Mouse (Mus musculus): ENCODE measurements around the gene Zfp1.
A peak's percentile ranks its signal among the peaks of the same experiment; 100 is the strongest.

The Zfp1 gene

GRCm38 (mm10) chr8:111678111-111678510 is 34.9 kb downstream of the Zfp1 start:
- peak; percentile 58 for DNase-seq

- no peak for DNase-seq
Measured at GRCm38 (mm10) chr8:111678848-111679247, 35.6 kb downstream of the Zfp1 start.

GRCm38 (mm10) chr8:111680423-111681028 is 37.3 kb downstream of the Zfp1 start:
- DNase-seq, result no peak

- no peak for DNase-seq
Measured at GRCm38 (mm10) chr8:111681153-111681552, 38.0 kb downstream of the Zfp1 start.

- DNase-seq, result no peak
Measured at GRCm38 (mm10) chr8:111682521-111682920, 39.3 kb downstream of the Zfp1 start.

- no peak for DNase-seq
Measured at GRCm38 (mm10) chr8:111686881-111687280, 43.7 kb downstream of the Zfp1 start.

GRCm38 (mm10) chr8:111690960-111691445 is 47.8 kb downstream of the Zfp1 start, which contains the start of gene Ctrb1:
Gene Ctrb1 (minus strand): TSS chr8:111691010.
- no peak for DNase-seq

GRCm38 (mm10) chr8:111693261-111693741 is 50.1 kb downstream of the Zfp1 start:
- no peak for DNase-seq

- no peak for DNase-seq
Measured at GRCm38 (mm10) chr8:111695441-111695840, 52.2 kb downstream of the Zfp1 start.

GRCm38 (mm10) chr8:111697655-111698054 is 54.5 kb downstream of the Zfp1 start:
- no peak for DNase-seq

- DNase-seq, result no peak
Measured at GRCm38 (mm10) chr8:111699035-111699434, 55.8 kb downstream of the Zfp1 start.

GRCm38 (mm10) chr8:111700201-111700600 is 57.0 kb downstream of the Zfp1 start:
- DNase-seq, result no peak

GRCm38 (mm10) chr8:111700740-111701139 is 57.5 kb downstream of the Zfp1 start:
- DNase-seq, result no peak

GRCm38 (mm10) chr8:111701380-111701779 is 58.2 kb downstream of the Zfp1 start:
- no peak for DNase-seq

GRCm38 (mm10) chr8:111704585-111704984 is 61.4 kb downstream of the Zfp1 start:
- DNase-seq, result no peak

- DNase-seq, result no peak
Measured at GRCm38 (mm10) chr8:111705222-111705621, 62.0 kb downstream of the Zfp1 start.

- DNase-seq, result no peak
Measured at GRCm38 (mm10) chr8:111705699-111706098, 62.5 kb downstream of the Zfp1 start.

- DNase-seq, result peak; percentile 95
Measured at GRCm38 (mm10) chr8:111708265-111708664, 65.1 kb downstream of the Zfp1 start.

GRCm38 (mm10) chr8:111709223-111709622 is 66.0 kb downstream of the Zfp1 start:
- DNase-seq, result peak; percentile 92

GRCm38 (mm10) chr8:111710777-111711485 is 67.7 kb downstream of the Zfp1 start:
- DNase-seq, result no peak

- DNase-seq, result peak; percentile 12
Measured at GRCm38 (mm10) chr8:111712135-111712534, 68.9 kb downstream of the Zfp1 start.

GRCm38 (mm10) chr8:111712588-111712987 is 69.4 kb downstream of the Zfp1 start:
- DNase-seq, result peak; percentile 72

- no peak for DNase-seq
Measured at GRCm38 (mm10) chr8:111713291-111713690, 70.1 kb downstream of the Zfp1 start.

GRCm38 (mm10) chr8:111713817-111714216 is 70.6 kb downstream of the Zfp1 start:
- DNase-seq, result no peak
